Mouse (Mus musculus): ENCODE data around the gene Tgm7.

DNA sequence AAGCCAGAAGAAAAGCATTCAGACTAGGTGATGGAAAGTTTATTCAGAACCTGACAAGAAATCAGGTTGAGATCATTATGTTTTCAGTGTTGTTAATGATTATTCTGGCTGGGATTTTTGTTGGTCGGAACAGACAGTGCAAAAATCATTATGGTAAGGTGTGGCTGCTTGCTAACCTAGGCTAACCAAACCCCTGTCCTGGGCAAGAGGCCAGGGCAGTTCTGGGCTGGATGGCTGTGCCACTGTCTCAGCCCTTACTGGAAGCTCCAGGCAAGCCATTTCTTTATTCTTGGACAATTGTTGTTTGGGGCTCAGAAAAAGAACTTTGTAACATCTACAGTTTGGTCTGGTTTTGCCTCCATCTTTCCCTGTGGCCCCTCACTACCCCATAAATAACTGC lies 17.9 kb upstream of the Tgm7 start:
- TF ChIP-seq CTCF (IDR thresholded peaks at IDR 0.05; ENCODE audit: control insufficient read depth, insufficient read depth, low read length) (no peak), POLR2A (IDR thresholded peaks at IDR 0.05; ENCODE audit: borderline replicate concordance, control insufficient read depth, low read depth, low read length) (no peak)

Measured in bone marrow, adult 2 months (tissue).